Mouse (Mus musculus) forebrain, embryonic 16.5 days (tissue): ENCODE measurements around the gene Gm20388. TPM values are rescaled to one million over a fixed set of nuclear protein-coding genes. Genes with fewer than 3 reads are reported as not detected.
"Not testable (repeated sequence)": the region's sequence is repeated elsewhere in the genome, so short reads cannot be mapped to it uniquely, and the experiment has no call there.

Experiments
- ATAC-seq: fragments of 200-750 bp; cut with Nextera tagmentation; 2 replicates; pipeline ENCODE4 v1.8.0; 2017; ENCODE audit warnings: mild to moderate bottlenecking, moderate library complexity
- H3K27ac ChIP-seq: fragments of 300-500 bp; sonication (generic); 2 replicates; pipeline ENCODE4 v1.5.1; 2014; ENCODE audit warnings: low read length, control low read depth
- H3K27me3 ChIP-seq: fragments of 300-500 bp; sonication (generic); replicated peaks from 2 replicates; pipeline ENCODE4 v1.6.1; 2014; ENCODE audit warnings: low read length; ENCODE audit not compliant: control insufficient read depth, insufficient read depth
- H3K36me3 ChIP-seq: fragments of 300-500 bp; sonication (generic); 2 replicates; pipeline ENCODE4 v1.6.1; 2014; ENCODE audit not compliant: control insufficient read depth, insufficient read depth
- H3K4me1 ChIP-seq: fragments of 300-500 bp; sonication (generic); replicated peaks from 2 replicates; pipeline ENCODE4 v1.6.1; 2014; ENCODE audit warnings: low read length; ENCODE audit not compliant: control insufficient read depth, insufficient read depth
- H3K4me2 ChIP-seq: fragments of 300-500 bp; sonication (generic); 2 replicates; pipeline ENCODE4 v1.6.1; 2014; ENCODE audit warnings: mild to moderate bottlenecking, low read length, control low read depth
- H3K4me3 ChIP-seq: fragments of 300-500 bp; sonication (generic); replicated peaks from 2 replicates; pipeline ENCODE4 v1.5.1; 2014; ENCODE audit warnings: mild to moderate bottlenecking, low read length, control low read depth
- H3K9ac ChIP-seq: fragments of 300-500 bp; sonication (generic); replicated peaks from 2 replicates; pipeline ENCODE4 v1.6.1; 2014; ENCODE audit warnings: low read depth, low read length, control low read depth
- H3K9me3 ChIP-seq: fragments of 300-500 bp; sonication (generic); 2 replicates; pipeline ENCODE4 v1.6.1; 2016; ENCODE audit warnings: low read length; ENCODE audit not compliant: control insufficient read depth
- WGBS: fragments of 180-500 bp; shearing (Covaris S2); extraction: QIAGEN DNeasy Blood & Tissue Kit; methylation state at CpG from one replicate; pipeline ENCODE4 v1.1.7; 2014; 5-methylcytosine and 5-hydroxymethylcytosine counted together
- polyA plus RNA-seq: library from polyadenylated mRNA; unstranded; fragments of >200 nt; fragmentation: Nextera tagmentation; extraction: Ambion mirVana; gene quantifications from 2 replicates; pipeline ENCODE4 v1.2.1, GENCODE M21; 2015

The Gm20388 gene
- polyA plus RNA-seq, 1 experiment from 2014 or later = 4.7 TPM

- Histone ChIP-seq H3K27ac (no peak overlapping the region), H3K4me3 (no peak overlapping the region), H3K27me3 (no peaks in the 10 kb centered on the region), H3K36me3 (peaks cover 35% of the 10 kb centered on the region), H3K9me3 (peaks cover 5% of the 10 kb centered on the region; the same call in 1 of the 2 replicates), H3K4me1 (peaks cover 5% of the 10 kb centered on the region), H3K4me2 (no peak overlapping the region), H3K9ac (no peak overlapping the region)
- ATAC-seq = peak; percentile 71
- WGBS = 17% methylated on average over 16 of the region's 17 CpGs
These were observed 3511.6 kb downstream of the Gm20388 start for GRCm38 (mm10) chr8:123422056-123422780.

GRCm38 (mm10) chr8:123422781-123423159 lies 3512.1 kb downstream of the Gm20388 start:
- no peak overlapping the region for H3K27ac ChIP-seq
- 27% methylated on average over 3 of the region's 3 CpGs for WGBS
- ATAC-seq = peak; percentile 21

GRCm38 (mm10) chr8:123423441-123423840 lies 3512.8 kb downstream of the Gm20388 start, which contains the start of gene Def8:
TSS of gene Def8 (plus strand) at chr8:123423527.
- Histone ChIP-seq H3K9me3 (peaks cover 16% of the 10 kb centered on the region), H3K4me2 (no peak within 1 kb of the TSS), H3K4me3 (no peak within 1 kb of the TSS), H3K9ac (no peak within 1 kb of the TSS), H3K27me3 (no peaks in the 10 kb centered on the region), H3K27ac (no peak within 1 kb of the TSS), H3K36me3 (peaks cover 31% of the 10 kb centered on the region), H3K4me1 (peaks cover 2% of the 10 kb centered on the region; the same call in 1 of the 2 replicates)
- 87% methylated on average over 7 of the region's 7 CpGs for WGBS
- ATAC-seq = no peak

More at GRCm38 (mm10) chr8:123422781-123423159, 3512.1 kb downstream of the Gm20388 start:
- peaks cover 2% of the 10 kb centered on the region; the same call in 1 of the 2 replicates for H3K4me1 ChIP-seq
- H3K9me3 ChIP-seq = peaks cover 9% of the 10 kb centered on the region
- H3K4me3 ChIP-seq = no peak overlapping the region
- H3K4me2 ChIP-seq = no peak overlapping the region
- H3K36me3 ChIP-seq = peaks cover 35% of the 10 kb centered on the region
- no peak overlapping the region for H3K9ac ChIP-seq
- no peaks in the 10 kb centered on the region for H3K27me3 ChIP-seq

DNA sequence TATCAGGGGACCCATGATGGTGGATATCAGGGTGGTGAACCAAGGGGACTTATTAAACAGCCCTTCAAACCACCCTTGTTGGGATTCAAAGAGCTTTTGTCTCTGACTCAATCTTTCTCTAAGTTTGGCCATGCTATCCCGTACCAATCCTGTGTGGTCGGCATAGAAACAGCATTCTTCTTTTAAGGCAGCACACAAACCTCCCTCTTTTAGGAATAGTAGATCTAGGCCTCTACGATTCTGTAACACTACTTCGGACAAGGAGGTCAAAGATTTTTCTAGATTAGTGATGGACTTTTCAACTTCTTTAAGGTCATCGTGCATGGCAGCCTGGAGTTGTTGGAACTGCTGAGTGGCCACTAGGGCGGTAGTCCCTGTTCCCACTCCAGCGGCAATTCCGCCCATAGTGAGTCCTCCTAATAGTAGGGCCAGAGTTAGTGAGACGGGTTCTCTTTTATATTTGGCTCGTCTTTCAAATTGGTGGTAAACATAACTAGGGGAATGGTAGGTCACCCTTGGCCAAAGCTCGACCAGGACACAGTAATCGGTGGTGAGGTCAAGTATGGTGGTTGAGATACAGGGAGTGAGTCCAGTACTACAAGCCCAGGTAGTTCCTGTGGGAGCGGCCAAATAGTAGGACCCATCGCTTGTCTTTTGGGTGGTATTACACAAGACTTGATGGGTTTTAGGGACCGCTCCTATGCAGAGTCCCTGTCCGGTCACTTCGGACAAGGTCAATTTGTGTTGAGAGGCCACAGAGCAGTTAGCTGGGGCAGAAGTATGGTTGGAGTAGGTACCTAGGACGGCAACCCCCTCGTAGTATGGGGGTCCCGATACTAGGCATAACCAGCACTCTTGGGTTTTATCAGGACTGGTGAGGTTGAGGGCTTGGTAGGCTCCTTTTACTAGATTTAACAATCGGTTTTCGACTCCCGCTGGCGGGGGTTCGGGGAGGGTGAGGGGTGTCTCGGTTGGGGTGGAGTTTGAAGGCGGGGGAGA lies 3516.2 kb downstream of the Gm20388 start:
- Histone ChIP-seq H3K9ac (no peak overlapping the region), H3K4me3 (no peak overlapping the region), H3K4me1 (peaks cover 2% of the 10 kb centered on the region; the same call in 1 of the 2 replicates), H3K27me3 (no peaks in the 10 kb centered on the region), H3K36me3 (peaks cover 9% of the 10 kb centered on the region; the same call in 1 of the 2 replicates), H3K27ac (no peak overlapping the region), H3K9me3 (peaks cover 27% of the 10 kb centered on the region), H3K4me2 (no peak overlapping the region)
- no peak for ATAC-seq
- WGBS = 97% methylated on average over 27 of the region's 27 CpGs

GRCm38 (mm10) chr8:123427639-123428275 lies 3517.1 kb downstream of the Gm20388 start:
- no peaks in the 10 kb centered on the region for H3K27me3 ChIP-seq
- H3K4me2 ChIP-seq = no peak overlapping the region
- no peak overlapping the region for H3K4me3 ChIP-seq
- H3K36me3 ChIP-seq = peaks cover 4% of the 10 kb centered on the region; the same call in 1 of the 2 replicates
- ATAC-seq = no peak
- H3K9ac ChIP-seq = no peak overlapping the region
- 95% methylated on average over 24 of the region's 24 CpGs for WGBS
- no peaks in the 10 kb centered on the region for H3K4me1 ChIP-seq
- no peak overlapping the region for H3K27ac ChIP-seq
- peaks cover 27% of the 10 kb centered on the region for H3K9me3 ChIP-seq

- H3K27me3 ChIP-seq = no peaks in the 10 kb centered on the region
- no peak for ATAC-seq
- WGBS = over 99% methylated on average over 28 of the region's 29 CpGs
- H3K4me3 ChIP-seq = no peak overlapping the region
- H3K36me3 ChIP-seq = 0 out of 2 replicates have a peak, but pooled peaks cover 1% of the 10 kb centered on the region
- no peaks in the 10 kb centered on the region for H3K4me1 ChIP-seq
- H3K27ac ChIP-seq = no peak overlapping the region
- H3K9me3 ChIP-seq = peaks cover 30% of the 10 kb centered on the region
- H3K4me2 ChIP-seq = no peak overlapping the region
- H3K9ac ChIP-seq = no peak overlapping the region
These were observed 3517.8 kb downstream of the Gm20388 start for GRCm38 (mm10) chr8:123428343-123428893.

- Histone ChIP-seq H3K4me3 (no peak overlapping the region), H3K9ac (no peak overlapping the region), H3K27ac (no peak overlapping the region), H3K36me3 (no peaks in the 10 kb centered on the region), H3K4me2 (no peak overlapping the region), H3K27me3 (no peaks in the 10 kb centered on the region), H3K9me3 (peaks cover 30% of the 10 kb centered on the region), H3K4me1 (no peaks in the 10 kb centered on the region)
- 97% methylated on average over 23 of the region's 23 CpGs for WGBS
- ATAC-seq = no peak
These were observed 3518.5 kb downstream of the Gm20388 start for GRCm38 (mm10) chr8:123428939-123429721.

- not testable (repeated sequence) for H3K27me3 ChIP-seq, ATAC-seq, H3K4me1 ChIP-seq, H3K27ac ChIP-seq, H3K9ac ChIP-seq, H3K4me3 ChIP-seq, H3K36me3 ChIP-seq, H3K4me2 ChIP-seq
- peaks cover 30% of the 10 kb centered on the region for H3K9me3 ChIP-seq
- WGBS = 94% methylated on average over 13 of the region's 15 CpGs
These were observed 3519.0 kb downstream of the Gm20388 start for GRCm38 (mm10) chr8:123429722-123430013.
